Mouse (Mus musculus) cortical plate, adult 2 months (tissue): ENCODE measurements at regions not wholly inside any gene's neighbourhood (a gene's known extent, or its start where the extent isn't known, plus 50 kb on each side); places are given as distances from the start of the nearest gene placed in this dataset.
"Not testable (repeated sequence)": the region's sequence is repeated elsewhere in the genome, so short reads cannot be mapped to it uniquely, and the experiment has no call there.

Experiments
- H3K27ac ChIP-seq: fragments of 200-500 bp; 2 replicates; pipeline ENCODE4 v1.5.1; 2012; ENCODE audit warnings: low read length, control low read depth, inconsistent platforms; ENCODE audit not compliant: insufficient read depth
- H3K4me1 ChIP-seq: fragments of 200-500 bp; 2 replicates; pipeline ENCODE4 v1.6.1; 2011; ENCODE audit warnings: low read length; ENCODE audit not compliant: control insufficient read depth, insufficient read depth
- H3K4me3 ChIP-seq: fragments of 200-500 bp; 2 replicates; pipeline ENCODE4 v1.5.1; 2011; ENCODE audit warnings: mild to moderate bottlenecking, low read length, control low read depth; ENCODE audit not compliant: insufficient read depth
- CTCF ChIP-seq: fragments of 200-500 bp; IDR thresholded peaks from 2 replicates; pipeline ENCODE4 v1.5.1; 2011; ENCODE audit warnings: mild to moderate bottlenecking, control low read depth, low read length; ENCODE audit not compliant: insufficient read depth; ENCODE audit errors: extremely low read depth
- POLR2A ChIP-seq: fragments of 200-500 bp; IDR thresholded peaks from 2 replicates; pipeline ENCODE4 v1.6.1; 2011; ENCODE audit warnings: mild to moderate bottlenecking, low read length, control low read depth; ENCODE audit not compliant: insufficient read depth; ENCODE audit errors: extremely low read depth

- H3K4me3 ChIP-seq = no peak overlapping the region
- H3K27ac ChIP-seq = no peak overlapping the region
- no peak for TF ChIP-seq CTCF
- TF ChIP-seq POLR2A = no peak
- H3K4me1 ChIP-seq = peaks cover 2% of the 10 kb centered on the region; the same call in 1 of the 2 replicates
These were observed 4717.3 kb downstream of the 9330182O14Rik start for GRCm38 (mm10) chr15:44851346-44852064.

- H3K27ac ChIP-seq = no peak overlapping the region
- TF ChIP-seq CTCF (no peak), POLR2A (no peak)
- no peak overlapping the region for H3K4me3 ChIP-seq
- no peaks in the 10 kb centered on the region; the same call in 1 of the 2 replicates for H3K4me1 ChIP-seq
These were observed 4722.9 kb downstream of the 9330182O14Rik start for GRCm38 (mm10) chr15:44857080-44857479.

DNA sequence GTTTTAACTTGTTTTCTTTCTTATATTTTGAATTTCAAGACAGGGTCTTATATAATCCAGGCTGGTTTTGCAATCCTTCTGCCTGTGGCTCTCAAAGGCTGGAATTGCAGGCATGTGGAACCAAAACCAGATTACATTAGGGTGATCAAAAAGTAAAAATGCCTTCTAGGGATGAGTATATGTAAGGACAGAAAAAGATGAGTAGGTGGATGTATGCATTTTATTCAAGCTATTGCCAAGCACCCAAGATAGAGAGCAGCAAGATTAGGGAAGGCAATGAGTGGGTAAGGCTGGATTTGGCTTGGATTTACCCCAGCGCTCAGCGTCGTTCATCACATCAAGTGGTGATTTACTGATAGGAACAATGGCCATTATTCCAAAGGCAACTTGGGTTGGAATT is 4725.2 kb downstream of the 9330182O14Rik start:
- Histone ChIP-seq H3K4me3 (no peak overlapping the region), H3K4me1 (no peaks in the 10 kb centered on the region; the same call in 1 of the 2 replicates), H3K27ac (no peak overlapping the region)
- TF ChIP-seq POLR2A (no peak), CTCF (no peak)

DNA sequence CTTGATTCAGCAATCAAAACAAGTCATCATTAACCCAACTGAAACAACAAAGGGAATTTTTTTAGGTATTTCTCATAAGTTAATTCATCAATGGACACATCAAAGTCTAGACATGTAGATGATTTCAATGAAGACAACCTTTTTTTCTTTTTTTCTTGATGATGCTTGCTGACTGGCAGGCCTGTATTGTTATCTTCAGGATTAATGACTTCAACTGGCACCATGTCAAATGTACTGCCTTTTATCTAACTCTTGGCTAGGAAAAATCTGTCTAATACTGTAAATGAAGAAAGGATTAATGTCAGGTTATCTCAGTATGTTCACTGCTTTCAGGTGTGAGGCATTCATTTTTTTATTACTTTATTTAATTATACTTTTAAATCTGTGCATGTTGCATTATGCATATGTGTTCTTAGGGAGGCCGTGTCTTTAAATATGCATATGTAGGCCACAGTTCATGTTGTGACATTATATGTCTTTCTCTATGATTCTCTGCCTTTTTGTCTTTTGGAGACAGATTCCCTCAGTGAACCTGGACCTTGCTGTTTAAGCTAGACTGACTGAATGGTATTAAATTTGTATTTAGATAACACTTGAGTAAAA is 4726.1 kb downstream of the 9330182O14Rik start:
- no peak overlapping the region for H3K27ac ChIP-seq
- no peak for TF ChIP-seq CTCF
- no peak for TF ChIP-seq POLR2A
- no peak overlapping the region for H3K4me3 ChIP-seq
- no peaks in the 10 kb centered on the region; the same call in 1 of the 2 replicates for H3K4me1 ChIP-seq

- peaks cover 5% of the 10 kb centered on the region for H3K4me1 ChIP-seq
- H3K4me3 ChIP-seq = no peak overlapping the region
- no peak overlapping the region for H3K27ac ChIP-seq
- TF ChIP-seq CTCF = no peak
- TF ChIP-seq POLR2A = no peak
These were observed 4734.4 kb downstream of the 9330182O14Rik start for GRCm38 (mm10) chr15:44868537-44868936.

DNA sequence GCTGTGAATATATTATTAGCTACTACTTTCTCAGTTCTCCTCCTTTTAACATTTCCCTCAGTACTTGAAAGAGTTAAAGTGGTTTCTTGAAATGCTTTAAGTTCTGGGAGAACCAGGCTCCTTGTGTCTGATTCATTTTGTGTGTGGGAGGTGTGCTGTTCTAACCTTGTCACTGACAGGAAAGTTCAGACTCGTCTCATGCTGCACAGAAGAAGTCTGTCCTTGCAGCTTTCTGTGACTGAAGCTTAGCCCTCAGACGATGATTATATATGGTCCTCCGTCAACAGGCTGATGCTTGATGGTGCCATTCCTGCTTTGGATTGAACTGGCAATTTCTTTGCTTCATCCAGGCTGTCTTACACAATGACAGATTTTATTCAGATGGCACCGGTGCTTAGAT is 4734.9 kb downstream of the 9330182O14Rik start:
- no peak for TF ChIP-seq CTCF
- 0 out of 2 replicates have a peak, but pooled peaks have one; percentile 22 for TF ChIP-seq POLR2A
- peaks cover 5% of the 10 kb centered on the region for H3K4me1 ChIP-seq
- peak overlapping the region; percentile 80 for H3K27ac ChIP-seq
- no peak overlapping the region for H3K4me3 ChIP-seq

GRCm38 (mm10) chr15:44869672-44870071 is 4735.5 kb downstream of the 9330182O14Rik start:
- H3K4me1 ChIP-seq = peaks cover 5% of the 10 kb centered on the region
- peak overlapping the region; percentile 82 for H3K27ac ChIP-seq
- no peak overlapping the region for H3K4me3 ChIP-seq
- TF ChIP-seq POLR2A (no peak), CTCF (no peak)

DNA sequence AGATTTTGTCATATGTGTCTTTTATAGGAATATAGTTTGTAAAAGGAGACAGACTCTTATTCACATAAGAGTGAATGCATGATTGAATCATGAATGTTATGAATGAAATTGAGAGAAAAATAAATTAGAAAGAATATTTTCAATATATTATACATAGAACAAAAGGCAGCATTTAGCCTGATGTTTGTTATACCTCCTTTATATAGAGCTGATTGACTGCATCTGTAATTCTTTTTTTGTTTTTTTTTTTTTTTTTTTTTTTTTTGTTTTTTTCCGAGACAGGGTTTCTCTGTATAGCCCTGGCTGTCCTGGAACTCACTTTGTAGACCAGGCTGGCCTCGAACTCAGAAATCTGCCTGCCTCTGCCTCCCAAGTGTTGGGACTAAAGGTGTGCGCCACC is 4736.8 kb downstream of the 9330182O14Rik start:
- H3K4me1 ChIP-seq, H3K4me3 ChIP-seq, H3K27ac ChIP-seq: not testable (repeated sequence)

- Histone ChIP-seq H3K4me1 (no peaks in the 10 kb centered on the region), H3K4me3 (no peak overlapping the region), H3K27ac (no peak overlapping the region)
- TF ChIP-seq CTCF = no peak
- TF ChIP-seq POLR2A = no peak
These were observed 4748.1 kb downstream of the 9330182O14Rik start for GRCm38 (mm10) chr15:44882219-44882618.

- no peaks in the 10 kb centered on the region for H3K4me1 ChIP-seq
- H3K27ac ChIP-seq = no peak overlapping the region
- H3K4me3 ChIP-seq = no peak overlapping the region
- TF ChIP-seq POLR2A = no peak
- TF ChIP-seq CTCF = no peak
These were observed 4757.4 kb downstream of the 9330182O14Rik start for GRCm38 (mm10) chr15:44891544-44891943.

- no peak for TF ChIP-seq POLR2A
- TF ChIP-seq CTCF = no peak
- Histone ChIP-seq H3K4me1 (no peaks in the 10 kb centered on the region; the same call in 1 of the 2 replicates), H3K4me3 (no peak overlapping the region), H3K27ac (no peak overlapping the region)
These were observed 4762.1 kb downstream of the 9330182O14Rik start for GRCm38 (mm10) chr15:44896220-44896619.
